Mouse (Mus musculus) G1E (cell line): ENCODE results near the gene Trank1. TPM values are rescaled to one million over a fixed set of nuclear protein-coding genes. Genes with fewer than 3 reads are reported as not detected.

Experiments used
- ATAC-seq: 2 replicates; pipeline ENCODE4 v1.8.0; 2016; ENCODE audit warnings: mild to moderate bottlenecking; ENCODE audit not compliant: insufficient number of reproducible peaks, poor library complexity, low FRiP score, severe bottlenecking; ENCODE audit errors: extremely low read depth
- DNase-seq: peaks from one replicate; pipeline ENCODE4 v3.0.0; 2012; ENCODE audit warnings: low spot score
- H3K27me3 ChIP-seq: 2 replicates; pipeline ENCODE4 v1.6.1; 2012; ENCODE audit warnings: mild to moderate bottlenecking, low read length, inconsistent platforms; ENCODE audit not compliant: insufficient read depth
- H3K36me3 ChIP-seq: replicated peaks from 2 replicates; pipeline ENCODE3; 2012; ENCODE audit warnings: mild to moderate bottlenecking, inconsistent platforms
- H3K4me1 ChIP-seq: 2 replicates; pipeline ENCODE4 v1.6.1; 2012; ENCODE audit warnings: low read depth, low read length, inconsistent platforms, mixed read lengths; ENCODE audit not compliant: insufficient read depth
- H3K4me3 ChIP-seq: 2 replicates; pipeline ENCODE4 v1.5.1; 2012; ENCODE audit warnings: low read depth, mild to moderate bottlenecking, inconsistent platforms, low read length, moderate library complexity, mixed read lengths
- H3K9me3 ChIP-seq: replicated peaks from 2 replicates; pipeline ENCODE4 v1.6.1; 2012; ENCODE audit warnings: inconsistent platforms
- CTCF ChIP-seq: IDR thresholded peaks from 2 replicates; pipeline ENCODE4 v1.5.1; 2012; ENCODE audit warnings: low read depth, low read length, inconsistent platforms, mixed read lengths
- GATA1 ChIP-seq: IDR thresholded peaks from 2 replicates; pipeline ENCODE4 v1.6.1; 2012; ENCODE audit warnings: borderline replicate concordance, low read length, inconsistent platforms, mixed read lengths
- GATA2 ChIP-seq: IDR thresholded peaks from 2 replicates; pipeline ENCODE4 v1.6.1; 2012; ENCODE audit warnings: low read depth, low read length, inconsistent platforms, borderline replicate concordance
- POLR2AphosphoS5 ChIP-seq: IDR thresholded peaks from 2 replicates; pipeline ENCODE4 v1.6.1; 2012; ENCODE audit warnings: low read depth, low read length, inconsistent platforms; ENCODE audit not compliant: insufficient replicate concordance
- TAL1 ChIP-seq: conservative IDR thresholded peaks from 2 replicates; pipeline ENCODE4 v1.6.1; 2012; ENCODE audit warnings: low read depth, low read length, inconsistent platforms, mixed read lengths
- polyA plus RNA-seq: library from polyadenylated mRNA; stranded (reverse); fragments of >175 nt; gene quantifications from 2 replicates; pipeline ENCODE4 v1.2.3, GENCODE M21; 2012
- total RNA-seq, 2 experiments: library from RNA; stranded (forward) in 1 of 2; stranded (reverse) in 1 of 2; fragments of 200-1000 nt in 1 of 2; fragments of >200 nt in 1 of 2; fragmentation: Nextera tagmentation in 1 of 2; gene quantifications; 2 replicates each; pipeline ENCODE4 v1.2.3; 2014 to 2017

The Trank1 gene
- total and polyA plus RNA-seq, 3 experiments = 0.05 TPM; not detected in 2

DNA sequence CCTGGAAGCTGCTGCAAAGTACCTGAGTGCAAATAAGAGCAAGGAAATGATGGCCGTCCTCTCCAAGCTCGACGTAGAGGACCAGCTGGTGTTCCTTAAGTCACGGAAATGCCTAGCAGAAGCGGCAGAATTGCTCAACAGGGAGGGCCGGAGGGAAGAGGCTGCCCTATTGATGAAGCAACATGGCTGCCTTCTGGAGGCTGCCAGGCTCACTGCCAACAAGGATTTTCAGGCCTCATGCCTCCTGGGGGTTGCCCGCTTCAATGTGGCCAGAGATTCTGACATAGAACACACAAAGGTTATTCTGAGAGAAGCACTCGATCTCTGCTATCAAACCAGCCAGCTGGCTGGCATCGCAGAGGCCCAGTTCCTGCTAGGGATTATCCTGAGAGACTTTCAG lies 78.5 kb downstream of the Trank1 start:
- ATAC-seq = no peak
- H3K36me3 ChIP-seq = no peaks in the 10 kb centered on the region
- DNase-seq = no peak
- H3K4me3 ChIP-seq = no peak overlapping the region
- peaks cover 42% of the 10 kb centered on the region for H3K9me3 ChIP-seq
- no peaks in the 10 kb centered on the region for H3K4me1 ChIP-seq
- H3K27me3 ChIP-seq = no peaks in the 10 kb centered on the region; the same call in 1 of the 2 replicates
- TF ChIP-seq GATA1 = no peak
- no peak for TF ChIP-seq CTCF
- no peak for TF ChIP-seq TAL1
- no peak for TF ChIP-seq GATA2
- TF ChIP-seq POLR2AphosphoS5 = no peak

GRCm38 (mm10) chr9:111391036-111391435 lies 79.5 kb downstream of the Trank1 start:
- Histone ChIP-seq H3K9me3 (peaks cover 45% of the 10 kb centered on the region), H3K4me1 (no peaks in the 10 kb centered on the region), H3K36me3 (no peaks in the 10 kb centered on the region), H3K27me3 (no peaks in the 10 kb centered on the region; the same call in 1 of the 2 replicates), H3K4me3 (no peak overlapping the region)
- TF ChIP-seq CTCF = no peak
- TF ChIP-seq GATA2 = no peak
- TF ChIP-seq GATA1 = no peak
- no peak for TF ChIP-seq POLR2AphosphoS5
- no peak for TF ChIP-seq TAL1
- DNase-seq = no peak
- no peak for ATAC-seq

DNA sequence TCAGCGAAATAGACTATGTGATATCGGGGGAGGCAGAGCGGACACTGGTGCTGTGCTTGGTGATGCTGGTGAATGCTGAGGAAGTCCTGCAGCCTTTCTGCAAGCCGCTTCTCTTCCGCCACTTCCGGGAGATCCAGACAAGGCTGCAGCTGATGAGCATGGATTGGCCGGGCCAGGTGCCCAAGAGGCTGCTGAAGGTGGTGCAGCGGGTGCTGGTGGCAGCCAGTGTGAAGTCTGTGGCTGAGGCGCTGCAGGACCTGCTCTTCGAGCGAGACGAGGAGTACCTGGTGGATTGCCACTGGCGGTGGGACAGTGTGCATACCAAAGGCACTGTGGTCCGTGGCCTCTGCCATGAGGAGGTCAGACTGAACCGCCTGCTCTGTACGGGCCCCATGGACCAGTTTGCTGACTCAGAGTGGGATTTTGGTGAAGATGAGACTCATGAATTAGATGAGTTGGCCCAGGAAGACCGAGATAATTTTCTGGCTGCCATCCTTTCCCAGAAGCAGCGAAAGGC lies 80.4 kb downstream of the Trank1 start:
- TF ChIP-seq TAL1 = no peak
- TF ChIP-seq POLR2AphosphoS5 = no peak
- TF ChIP-seq GATA2 = no peak
- TF ChIP-seq CTCF = no peak
- no peak for TF ChIP-seq GATA1
- no peak for DNase-seq
- ATAC-seq = no peak

DNA sequence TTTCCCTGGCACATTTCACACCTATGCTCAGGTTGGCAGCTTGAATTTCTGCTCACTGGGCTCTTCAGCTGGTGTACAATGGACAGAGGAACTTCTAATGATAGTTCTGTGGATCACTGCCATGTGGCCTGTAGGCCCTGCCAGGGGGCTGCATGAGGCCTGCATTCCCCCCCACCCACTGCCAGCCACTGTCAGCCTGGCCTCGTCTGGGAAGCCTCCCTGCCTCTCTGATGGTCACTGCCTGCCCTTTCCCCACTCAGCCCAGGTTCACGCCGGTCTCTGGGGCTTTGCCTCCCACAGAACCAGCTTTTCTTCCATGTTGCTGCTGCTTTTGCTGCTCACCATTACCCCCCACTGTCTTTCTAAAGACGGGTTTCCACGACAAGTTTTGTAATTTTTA lies 83.7 kb downstream of the Trank1 start:
- Histone ChIP-seq H3K36me3 (no peaks in the 10 kb centered on the region), H3K9me3 (peaks cover 63% of the 10 kb centered on the region), H3K4me1 (no peaks in the 10 kb centered on the region), H3K4me3 (no peak overlapping the region), H3K27me3 (no peaks in the 10 kb centered on the region; the same call in 1 of the 2 replicates)
- ATAC-seq = no peak
- no peak for TF ChIP-seq CTCF
- TF ChIP-seq GATA1 = no peak
- no peak for TF ChIP-seq GATA2
- TF ChIP-seq POLR2AphosphoS5 = no peak
- no peak for TF ChIP-seq TAL1
- DNase-seq = no peak

More for the DNA sequence above, 80.4 kb downstream of the Trank1 start:
- Histone ChIP-seq H3K36me3 (no peaks in the 10 kb centered on the region), H3K4me3 (no peak overlapping the region), H3K9me3 (peaks cover 55% of the 10 kb centered on the region), H3K27me3 (no peaks in the 10 kb centered on the region; the same call in 1 of the 2 replicates), H3K4me1 (no peaks in the 10 kb centered on the region)

DNA sequence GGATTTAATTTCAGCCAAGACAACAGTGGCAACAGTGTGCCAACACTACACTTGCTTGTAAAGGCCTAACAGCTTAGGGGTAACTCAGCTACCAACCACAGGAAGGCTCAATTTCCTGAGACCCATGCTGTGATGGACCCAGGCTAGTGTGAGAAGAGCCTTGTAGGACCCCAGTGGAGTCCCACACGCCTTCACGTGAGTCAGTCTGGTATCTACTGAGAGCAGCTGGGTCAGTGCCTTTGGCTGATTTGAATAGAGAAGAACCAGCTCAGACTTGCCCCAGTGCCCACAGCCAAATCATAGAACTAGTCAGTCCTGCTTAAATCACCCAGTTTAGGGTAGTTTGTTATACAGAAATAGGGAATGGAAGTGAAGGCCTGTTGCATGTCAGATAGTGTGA lies 86.5 kb downstream of the Trank1 start:
- Histone ChIP-seq H3K36me3 (no peaks in the 10 kb centered on the region), H3K27me3 (no peaks in the 10 kb centered on the region), H3K4me3 (no peak overlapping the region), H3K9me3 (peaks cover 47% of the 10 kb centered on the region), H3K4me1 (no peaks in the 10 kb centered on the region)
- ATAC-seq (no peak), DNase-seq (no peak)
- TF ChIP-seq CTCF (no peak), GATA2 (no peak), POLR2AphosphoS5 (no peak), TAL1 (no peak), GATA1 (no peak)

DNA sequence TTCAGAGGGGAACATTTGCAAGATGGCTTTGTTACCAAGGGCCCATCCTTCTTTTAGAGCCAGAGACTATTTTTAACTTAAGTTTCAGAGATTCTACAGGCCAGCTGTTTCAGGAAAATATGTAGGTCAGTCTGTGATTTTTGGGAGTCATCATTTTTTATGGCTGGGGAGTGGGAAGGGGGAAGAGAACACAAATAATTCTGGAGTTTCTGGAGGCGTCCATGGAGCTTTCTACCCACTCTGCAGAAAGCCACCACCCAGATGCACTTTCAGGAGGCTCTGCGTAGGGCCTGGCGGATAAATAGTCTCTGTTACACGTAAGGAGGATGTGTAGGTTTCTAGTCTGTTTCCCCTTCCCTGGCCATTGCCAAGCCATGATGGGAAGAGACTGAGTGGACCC lies 88.5 kb downstream of the Trank1 start:
- H3K9me3 ChIP-seq = peaks cover 46% of the 10 kb centered on the region
- no peaks in the 10 kb centered on the region for H3K27me3 ChIP-seq
- no peak for TF ChIP-seq GATA1
- no peak for ATAC-seq
- H3K4me3 ChIP-seq = no peak overlapping the region
- no peak for DNase-seq
- H3K36me3 ChIP-seq = no peaks in the 10 kb centered on the region
- no peaks in the 10 kb centered on the region for H3K4me1 ChIP-seq

- Histone ChIP-seq H3K9me3 (peaks cover 25% of the 10 kb centered on the region), H3K27me3 (no peaks in the 10 kb centered on the region), H3K36me3 (no peaks in the 10 kb centered on the region), H3K4me3 (no peak overlapping the region), H3K4me1 (no peaks in the 10 kb centered on the region)
- no peak for ATAC-seq
- no peak for DNase-seq
- TF ChIP-seq CTCF (no peak), GATA2 (no peak), POLR2AphosphoS5 (no peak), TAL1 (no peak), GATA1 (no peak)
Observed at GRCm38 (mm10) chr9:111403159-111403558, 91.6 kb downstream of the Trank1 start.
